Mouse (Mus musculus) lung, adult 18-20 months (tissue): Measurements from ENCODE around the gene Lama4.

Source experiments
- DNase-seq, 2 experiments: peaks; one replicate each; pipeline ENCODE4 v3.0.0; 2022; ENCODE audit warnings: mixed read lengths in 2 of 2

Lama4 gene

DNA sequence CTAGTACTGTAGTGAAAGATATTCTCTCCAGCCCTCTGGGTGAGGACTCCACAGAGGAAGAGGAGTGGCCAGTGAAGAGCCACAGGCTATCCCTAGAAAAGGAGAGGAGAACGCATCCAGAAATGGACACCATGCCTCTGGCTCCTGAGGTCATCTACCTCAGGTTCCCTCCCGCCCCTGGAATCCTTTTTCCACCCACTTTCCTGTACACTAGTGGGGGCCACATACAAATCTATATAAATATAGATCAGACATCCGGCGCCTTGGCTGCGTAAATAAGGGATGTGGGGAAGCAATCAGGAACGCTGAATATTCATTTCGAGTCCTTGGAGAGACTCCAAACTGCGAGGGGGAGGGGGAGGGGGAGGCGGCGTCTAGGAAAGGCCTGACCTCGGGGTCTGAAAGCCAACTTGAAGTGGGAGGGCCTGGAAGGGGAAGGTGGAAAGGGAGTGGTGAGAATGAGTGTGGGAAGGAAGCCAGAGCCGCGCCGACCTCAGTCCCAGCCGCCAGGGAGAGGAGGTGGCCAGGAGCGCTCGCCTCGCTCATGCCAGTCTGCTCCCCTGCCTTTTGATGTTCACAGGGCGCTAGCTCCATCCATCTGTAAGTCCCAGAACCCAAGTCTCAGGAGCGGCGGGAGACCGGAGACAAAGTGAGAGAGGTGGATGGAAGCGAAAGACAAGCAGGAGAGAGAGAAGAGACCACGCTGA, at the start of gene Lama4:
Gene Lama4, plus strand, starts transcription at position 441 of the 707 bp plus-strand sequence.
- peak; percentile 73 to 75 for DNase-seq

DNA sequence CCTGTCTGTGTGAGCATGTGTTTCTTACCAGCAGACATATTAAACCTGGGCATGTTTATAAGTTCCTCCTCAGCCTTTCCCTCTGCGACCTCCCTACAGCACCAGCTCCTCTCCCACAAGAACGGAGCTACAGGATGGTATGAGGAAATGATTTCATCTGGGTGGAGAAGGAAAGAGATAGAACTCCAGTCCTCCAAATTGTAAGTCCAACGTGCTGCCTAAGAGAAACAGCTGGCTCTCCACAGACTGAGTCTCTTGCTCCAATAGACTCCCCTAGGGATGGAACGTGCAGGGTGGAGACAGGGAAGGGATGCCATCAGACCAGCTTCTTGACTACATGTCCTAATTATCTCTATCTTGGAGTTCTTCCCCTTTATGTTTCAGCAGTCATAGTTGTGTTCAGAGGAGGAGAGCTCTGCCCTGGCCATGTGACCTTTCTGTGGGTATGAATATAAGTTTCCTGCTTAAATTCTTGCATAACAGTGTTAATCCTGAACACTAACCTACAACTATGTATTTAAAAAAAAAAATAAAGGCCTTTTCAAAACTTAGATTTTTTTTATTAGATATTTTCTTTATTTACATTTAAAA, 49.2 kb upstream of the Lama4 start:
- peak in 1 of 2 experiments; percentile 24 for DNase-seq

DNA sequence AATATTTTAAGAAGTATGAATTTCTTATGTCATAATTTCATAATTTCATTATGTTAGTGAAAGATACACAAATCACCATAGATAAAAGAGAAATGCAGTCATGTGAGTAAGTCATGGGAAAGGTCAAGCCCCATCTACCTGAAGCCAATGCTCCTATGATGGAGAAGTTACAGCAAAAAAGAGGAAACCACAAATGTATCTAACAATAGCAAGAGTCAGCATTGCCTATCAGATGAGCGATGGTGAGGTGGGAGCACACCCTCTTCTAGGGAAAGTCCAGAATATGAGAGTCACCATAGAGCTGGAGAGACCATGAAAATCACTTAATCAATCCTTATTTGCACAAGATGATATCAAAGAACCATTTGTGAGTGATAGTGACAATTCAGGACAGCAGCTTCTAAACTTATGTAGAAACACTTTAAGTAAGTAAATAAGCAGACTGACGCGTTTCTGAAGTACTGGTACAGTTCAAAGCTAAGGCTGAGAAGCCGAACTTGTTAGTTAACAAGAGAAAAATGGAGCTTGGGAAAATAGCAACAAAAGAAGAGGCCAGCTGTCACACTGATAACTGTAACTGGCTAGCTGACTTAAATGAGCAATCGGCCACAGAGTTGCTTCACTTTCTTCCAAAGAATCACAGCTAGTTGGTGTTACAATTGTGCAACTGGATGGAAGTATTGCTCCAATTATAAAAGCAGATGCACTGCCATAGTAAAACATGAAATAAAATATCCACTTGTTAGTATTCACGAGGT, 36.2 kb upstream of the Lama4 start:
- DNase-seq, result no peak

DNA sequence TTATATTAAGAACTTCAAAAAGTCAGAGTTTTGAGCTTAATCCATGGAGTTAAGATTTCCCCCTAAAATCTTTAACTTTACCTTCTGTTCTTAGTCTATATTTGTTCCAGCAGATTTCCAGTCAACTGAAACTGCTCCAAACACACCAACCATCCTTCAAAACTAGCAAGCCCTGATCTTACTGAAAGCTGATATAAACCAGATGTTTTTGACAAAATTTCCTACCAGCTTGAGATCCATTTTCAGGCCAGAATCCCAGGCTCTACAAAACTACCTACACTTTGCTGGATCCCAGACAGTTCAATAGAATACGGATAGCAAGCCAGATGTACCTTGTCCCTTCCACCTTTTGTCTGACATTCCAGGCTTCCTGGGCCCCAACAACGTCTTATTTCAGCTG, 20.6 kb upstream of the Lama4 start:
- no peak for DNase-seq

DNA sequence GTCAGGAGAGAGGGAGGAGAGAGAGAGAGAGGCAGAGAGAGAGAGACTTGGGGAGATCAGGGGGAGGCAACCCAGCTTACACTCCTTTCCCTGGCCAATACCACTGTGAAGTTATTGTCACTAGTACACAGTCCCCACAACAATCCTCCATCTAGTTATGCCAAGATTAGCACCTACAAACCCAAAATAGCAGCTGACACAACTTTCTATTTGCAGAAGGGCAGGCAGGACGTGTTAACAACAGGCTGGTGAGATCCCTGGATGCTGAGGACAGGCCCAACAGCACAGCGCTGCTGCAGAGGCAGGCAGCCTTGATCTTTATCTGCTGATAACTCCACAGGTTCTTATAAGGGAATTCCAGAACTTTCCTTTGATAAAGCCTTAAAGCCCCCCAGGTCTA, 3.4 kb upstream of the Lama4 start:
- DNase-seq, result no peak

DNA sequence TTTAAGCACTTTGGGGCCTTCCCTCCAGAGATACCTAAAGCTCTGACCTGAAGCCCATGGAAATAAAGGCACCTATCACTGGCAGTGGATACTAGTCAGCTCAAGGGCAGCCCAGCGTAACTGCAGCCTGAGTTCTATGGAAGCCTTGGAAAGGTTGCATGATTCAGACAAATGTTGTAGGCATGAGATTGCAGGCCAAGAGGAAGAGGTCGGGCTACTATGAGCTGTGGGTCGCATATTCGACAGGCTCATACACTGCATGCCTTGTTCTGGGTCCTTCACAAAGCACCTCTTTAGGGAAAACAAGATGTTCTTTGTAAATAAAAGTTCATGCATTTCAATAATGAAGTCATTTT, 618 bp upstream of the Lama4 start:
- no peak for DNase-seq

DNA sequence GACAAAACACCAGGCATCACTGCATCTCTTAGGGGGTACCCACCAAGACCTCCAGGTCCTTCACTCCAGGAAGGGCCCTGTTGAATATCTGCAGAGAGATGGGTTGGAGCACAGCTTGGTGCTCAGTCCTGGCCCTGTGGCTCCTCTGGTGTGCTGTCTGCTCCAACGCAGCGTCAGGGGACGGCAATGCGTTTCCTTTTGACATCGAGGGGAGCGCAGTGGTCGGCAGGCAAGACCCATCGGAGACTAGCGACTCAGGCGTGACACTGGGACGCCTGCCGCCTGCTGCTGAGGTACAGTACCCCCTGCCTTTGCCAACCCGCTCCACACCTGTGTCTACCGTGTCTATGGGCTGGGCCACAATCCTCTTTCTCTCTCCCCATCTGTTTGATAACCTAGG, 542 bp downstream of the Lama4 start:
- DNase-seq, result peak in 1 of 2 experiments; percentile 7

DNA sequence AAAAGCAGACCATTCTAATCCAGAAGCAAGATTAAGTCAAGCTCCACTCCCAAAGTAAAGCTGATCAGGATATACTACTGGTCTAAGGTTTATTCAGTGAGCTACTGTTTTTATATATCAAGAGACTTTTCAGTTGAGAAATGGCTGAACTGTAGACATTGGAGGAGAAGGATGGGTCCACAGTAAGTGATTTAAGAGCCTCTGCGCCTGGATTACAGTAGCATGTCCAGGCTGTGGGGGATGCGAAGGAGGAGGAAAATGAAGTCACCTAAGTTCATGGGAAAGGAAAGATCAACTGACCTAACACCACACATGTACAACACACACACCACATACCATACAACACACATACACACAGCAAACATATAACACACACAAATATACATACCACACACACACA, 1.3 kb downstream of the Lama4 start:
- DNase-seq, result no peak

DNA sequence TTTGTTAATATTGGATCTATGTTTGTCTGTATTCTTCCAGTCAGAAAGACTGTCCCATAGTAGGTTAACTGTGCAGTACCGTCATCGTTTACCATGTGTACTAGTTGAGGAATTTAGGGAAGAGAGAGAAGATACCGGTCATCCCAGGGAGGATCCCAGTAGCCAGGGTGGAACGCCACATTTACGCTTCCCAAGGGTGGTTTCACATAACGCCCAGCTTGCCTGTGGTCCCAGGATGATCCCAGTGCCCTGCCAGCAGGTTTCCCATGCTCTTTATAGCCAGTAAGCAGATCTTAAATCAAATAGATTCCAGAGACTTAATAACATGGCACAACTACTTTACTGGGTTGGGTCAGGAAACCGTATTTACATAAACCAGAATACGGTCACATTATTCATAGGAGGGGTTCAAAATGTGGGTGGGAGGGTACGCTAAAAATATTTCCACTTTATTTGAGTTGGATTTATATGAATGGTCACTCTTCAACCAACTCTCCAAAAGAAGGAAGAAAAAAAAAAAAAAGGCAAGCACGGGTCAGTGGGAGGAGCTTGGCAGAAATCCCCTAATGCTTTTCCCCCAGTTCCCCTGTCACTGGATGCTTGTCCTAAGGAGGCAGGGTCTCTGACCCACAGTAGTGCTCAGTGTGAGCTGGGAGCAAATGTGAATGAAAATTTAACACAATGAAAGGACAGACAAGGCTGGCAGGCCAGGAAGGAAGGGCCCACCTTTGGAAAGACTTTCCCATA, 3.2 kb downstream of the Lama4 start:
- DNase-seq, result no peak

DNA sequence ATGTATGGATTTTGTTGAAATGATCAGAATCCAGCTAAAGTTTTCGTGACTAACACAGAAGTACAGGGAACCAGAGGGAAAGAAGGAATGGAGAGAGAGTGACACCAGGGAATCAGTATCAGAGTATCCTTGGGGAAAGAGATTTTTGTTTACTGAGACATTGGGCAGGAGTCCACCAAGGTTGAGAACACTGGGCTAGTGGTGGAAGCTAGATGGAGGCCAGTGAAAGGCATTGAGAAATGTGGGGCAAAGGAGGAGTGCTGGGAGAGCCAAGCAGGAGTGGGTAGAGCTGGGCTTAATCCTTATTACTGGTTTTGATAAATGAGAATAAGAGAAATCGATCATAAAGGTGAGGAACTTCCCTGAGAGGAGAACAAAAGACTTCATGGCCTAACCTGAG, 4.2 kb downstream of the Lama4 start:
- DNase-seq, result no peak

DNA sequence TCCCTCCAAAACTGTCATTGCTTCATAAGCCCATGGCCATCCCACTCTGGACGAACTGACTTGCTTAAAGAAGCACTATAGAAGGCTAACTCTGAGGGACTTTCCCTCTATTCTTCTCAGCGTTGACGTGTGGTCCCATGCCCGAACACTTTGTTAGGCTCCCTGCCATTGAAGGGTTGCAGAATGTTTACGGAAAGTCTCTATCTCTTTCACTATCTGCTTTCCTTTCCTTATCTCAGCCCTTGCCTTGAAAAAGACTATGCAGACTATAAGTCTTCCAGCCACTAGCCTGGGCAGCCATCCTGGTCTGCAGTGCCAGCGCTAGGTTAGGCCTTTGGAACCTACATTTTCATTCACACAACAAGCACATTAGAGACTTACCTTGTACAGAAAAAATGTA, 4.7 kb downstream of the Lama4 start:
- no peak for DNase-seq

DNA sequence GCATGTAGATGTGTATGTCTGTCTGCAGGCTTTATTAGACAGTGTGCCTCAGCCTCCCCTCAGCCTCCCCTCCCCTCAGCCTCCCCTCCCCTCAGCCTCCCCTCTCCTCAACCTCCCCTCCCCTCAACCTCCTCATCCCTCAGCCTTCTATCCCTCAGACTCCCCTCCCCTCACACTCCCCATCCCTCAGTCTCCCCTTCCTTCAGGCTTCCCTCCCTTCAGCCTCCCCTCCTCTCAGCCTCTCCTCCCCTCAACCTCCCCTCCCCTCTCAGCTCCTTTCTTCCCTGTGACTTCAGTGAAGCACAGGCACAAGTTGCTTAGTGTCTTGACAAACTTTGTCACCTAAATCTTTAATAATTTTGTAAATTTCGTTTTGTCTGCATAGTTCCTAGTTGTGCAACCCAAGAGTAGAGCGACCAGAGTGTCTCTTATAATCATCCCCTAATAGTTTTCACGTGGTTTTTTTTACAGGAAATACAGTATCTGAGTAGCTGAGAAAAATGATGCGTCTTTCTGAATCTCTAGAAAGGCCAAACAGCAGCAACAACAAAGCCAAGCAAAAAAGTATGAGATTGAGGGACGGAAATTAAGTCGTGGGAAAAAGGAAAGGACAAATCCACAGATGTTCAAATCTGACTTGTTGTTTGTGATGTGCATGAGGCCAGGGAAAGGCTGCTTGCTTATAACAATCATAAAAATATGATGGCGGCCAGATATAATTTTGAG, 7.1 kb downstream of the Lama4 start:
- no peak for DNase-seq

DNA sequence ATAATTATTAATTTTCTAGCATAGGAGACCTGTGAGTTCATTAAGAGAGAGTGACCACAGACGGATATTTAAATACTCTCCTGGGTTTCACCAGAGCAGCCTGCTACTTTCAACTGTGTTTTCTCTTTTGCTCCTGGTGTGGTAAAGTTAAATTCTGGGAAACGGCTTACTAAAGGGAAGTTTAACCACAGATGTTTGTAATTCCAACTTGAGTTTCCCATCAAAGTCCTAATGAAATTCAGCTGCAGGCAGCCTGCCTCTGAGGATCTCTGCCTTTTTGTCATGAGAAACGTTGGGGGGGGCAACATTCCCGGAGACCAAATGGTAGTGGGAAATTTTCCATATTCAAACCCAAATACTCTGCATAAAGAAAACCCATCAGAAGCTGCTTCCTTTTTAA, 7.7 kb downstream of the Lama4 start:
- no peak for DNase-seq

DNA sequence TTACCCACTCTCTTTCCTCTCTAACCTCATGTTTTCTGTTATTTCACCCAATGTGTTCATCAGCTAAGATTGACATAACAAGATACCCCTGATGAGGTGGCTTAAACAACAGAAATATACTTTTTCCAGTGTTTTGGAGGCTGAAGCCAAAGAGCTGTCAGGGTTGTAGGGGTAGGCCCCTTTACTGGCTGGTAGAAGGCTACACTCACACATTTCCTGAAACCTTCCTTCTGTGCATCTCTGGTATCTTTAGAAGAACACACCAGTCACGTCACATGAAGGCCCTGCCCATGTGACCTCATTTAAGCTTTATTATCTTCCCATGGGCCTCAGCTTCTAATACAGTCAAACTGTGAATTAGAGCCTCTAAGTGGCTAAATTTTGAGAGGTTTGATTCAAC, 12.9 kb downstream of the Lama4 start:
- no peak for DNase-seq

DNA sequence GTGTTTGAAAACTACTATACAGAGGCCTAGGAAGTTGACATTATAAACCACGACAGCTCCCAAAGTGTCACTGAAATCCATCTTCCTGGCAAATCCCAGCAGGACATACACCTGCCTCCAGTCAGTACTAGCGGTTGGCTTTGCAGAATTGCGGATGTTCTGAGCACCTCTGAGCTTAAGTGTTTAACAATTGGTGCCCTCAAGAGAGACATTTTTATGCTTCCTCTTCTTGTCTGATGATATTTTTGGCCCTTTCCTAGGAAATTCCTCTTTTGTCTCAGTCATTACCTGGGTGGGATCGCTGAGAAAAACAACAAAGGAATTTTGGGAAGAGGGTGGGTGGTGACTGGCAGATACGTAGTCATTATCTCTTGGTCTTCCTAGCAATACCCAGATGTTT, 14.4 kb downstream of the Lama4 start:
- no peak for DNase-seq

DNA sequence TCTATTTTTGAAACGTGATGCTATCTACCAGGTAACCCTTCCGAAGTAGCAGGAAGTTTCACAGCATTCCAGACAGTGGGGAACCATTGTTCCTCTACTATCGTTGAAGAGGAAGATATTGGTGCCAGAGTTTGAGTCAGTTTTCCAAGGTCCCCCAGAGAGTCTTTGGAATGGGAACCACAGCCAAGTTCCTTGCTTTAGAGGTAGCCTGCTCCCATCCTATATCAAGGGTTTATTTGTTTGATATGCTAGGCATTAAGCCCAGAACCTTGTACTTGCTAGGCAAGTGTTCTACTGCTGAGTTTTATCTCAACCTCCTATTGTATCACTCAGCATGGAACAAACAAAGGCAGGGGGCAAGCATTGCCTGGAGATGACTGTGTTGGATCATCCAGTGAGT, 15.7 kb downstream of the Lama4 start:
- no peak for DNase-seq

DNA sequence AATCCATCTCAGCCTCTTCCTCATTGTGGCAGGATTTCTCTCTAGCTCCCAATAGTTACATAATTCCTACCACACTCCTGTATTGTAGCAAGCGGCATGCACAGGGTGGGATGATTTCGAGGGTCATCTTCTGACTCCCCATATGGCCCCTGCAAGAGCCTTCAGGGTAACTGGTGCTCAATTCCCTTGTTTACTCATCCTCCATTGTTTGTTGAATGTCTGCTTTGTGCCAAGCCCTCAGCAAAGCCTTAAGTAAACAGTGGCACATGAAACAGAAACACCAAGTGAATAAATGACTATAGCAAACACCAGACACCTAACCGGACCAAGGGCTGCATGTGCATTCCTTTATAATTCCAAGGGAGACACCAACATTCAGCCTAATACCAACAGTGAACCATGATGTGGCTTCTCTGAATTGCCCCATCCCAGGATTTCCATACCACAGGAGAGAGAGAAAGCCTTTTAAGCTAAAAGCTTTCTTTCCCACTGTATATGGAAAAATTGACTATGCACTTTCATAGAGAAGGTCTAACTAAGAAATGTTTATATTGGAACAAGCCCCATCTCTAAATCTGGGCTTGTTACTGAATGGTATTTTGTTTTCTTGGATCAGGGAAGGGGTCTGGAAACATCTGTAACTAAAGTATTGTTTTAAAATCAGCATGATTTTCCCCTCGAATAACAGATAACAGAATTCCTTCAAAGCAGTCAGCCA, 19.2 kb downstream of the Lama4 start:
- DNase-seq, result no peak

DNA sequence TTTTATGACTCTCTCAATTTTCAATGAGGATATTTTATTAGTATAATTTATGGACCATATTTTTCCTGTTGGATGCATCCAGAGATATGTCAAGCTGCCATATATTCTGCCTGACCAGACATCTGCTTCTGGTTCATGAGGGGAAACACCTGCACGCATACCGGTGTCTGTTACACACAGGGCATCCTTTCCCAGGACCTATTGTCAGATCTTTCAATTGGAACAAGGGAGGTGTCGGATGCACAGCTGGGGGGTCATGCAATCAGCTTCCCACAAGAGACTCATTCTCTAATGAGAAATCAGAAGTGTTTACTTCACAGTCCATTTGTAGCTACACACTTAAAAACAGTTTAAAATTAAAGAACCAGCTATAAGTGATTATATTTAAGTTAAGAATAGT, 20.7 kb downstream of the Lama4 start:
- no peak for DNase-seq

DNA sequence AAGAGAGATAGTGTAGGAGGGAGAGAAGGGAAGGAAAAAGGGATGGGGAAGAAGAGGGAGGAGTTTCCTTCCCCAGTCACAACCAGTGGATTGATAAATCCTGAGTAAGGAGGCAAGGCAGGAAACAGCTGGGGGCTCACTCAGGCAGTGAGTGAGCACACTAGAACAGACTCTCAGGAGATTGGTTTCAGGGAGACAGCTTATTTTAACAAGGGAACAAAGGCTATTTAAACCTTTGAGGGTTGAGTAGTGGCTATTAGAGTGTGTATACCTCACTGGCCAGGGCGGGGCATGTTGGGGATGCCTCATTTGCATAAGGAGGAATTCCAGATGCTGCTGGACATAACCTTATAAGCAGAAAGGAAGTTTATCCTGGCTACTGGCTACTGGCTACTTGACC, 27.5 kb downstream of the Lama4 start:
- no peak for DNase-seq

DNA sequence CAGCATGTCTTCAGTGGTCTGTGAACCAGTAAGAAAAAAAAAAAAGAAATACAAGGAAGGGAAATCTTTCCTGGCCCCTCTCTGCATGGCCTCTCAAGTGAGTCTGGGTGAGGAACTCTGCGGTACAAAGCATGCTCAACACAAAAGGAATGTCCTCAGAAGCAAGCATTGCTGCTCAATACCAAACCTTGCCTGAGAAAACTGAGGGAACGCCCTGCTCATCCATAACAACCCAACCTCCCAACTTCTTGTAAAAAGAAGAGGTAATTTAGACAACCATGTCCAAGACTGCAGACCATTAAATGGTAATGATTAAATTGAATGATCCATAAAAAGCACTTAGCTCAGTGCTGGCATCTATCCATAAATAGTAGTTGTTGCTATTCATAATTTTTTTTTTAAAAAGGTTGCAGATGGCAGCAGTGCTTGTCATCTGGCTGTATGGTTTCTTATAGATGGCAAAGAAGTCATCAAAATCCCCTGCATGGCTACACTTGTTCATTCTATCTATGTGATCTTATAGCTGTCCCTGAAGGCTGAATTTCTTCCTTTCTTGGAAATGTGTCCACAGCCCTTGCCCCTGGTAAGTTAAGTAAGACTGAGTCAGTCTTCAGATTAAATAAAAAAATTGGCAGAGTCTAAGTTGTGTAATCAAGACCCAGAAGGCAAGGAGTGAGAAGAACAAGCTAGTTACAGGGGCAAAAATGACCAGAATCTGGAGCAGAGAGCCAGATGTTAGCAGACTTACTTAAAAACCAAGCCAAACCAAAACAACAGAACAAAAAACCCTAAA, 28.5 kb downstream of the Lama4 start:
- no peak for DNase-seq

DNA sequence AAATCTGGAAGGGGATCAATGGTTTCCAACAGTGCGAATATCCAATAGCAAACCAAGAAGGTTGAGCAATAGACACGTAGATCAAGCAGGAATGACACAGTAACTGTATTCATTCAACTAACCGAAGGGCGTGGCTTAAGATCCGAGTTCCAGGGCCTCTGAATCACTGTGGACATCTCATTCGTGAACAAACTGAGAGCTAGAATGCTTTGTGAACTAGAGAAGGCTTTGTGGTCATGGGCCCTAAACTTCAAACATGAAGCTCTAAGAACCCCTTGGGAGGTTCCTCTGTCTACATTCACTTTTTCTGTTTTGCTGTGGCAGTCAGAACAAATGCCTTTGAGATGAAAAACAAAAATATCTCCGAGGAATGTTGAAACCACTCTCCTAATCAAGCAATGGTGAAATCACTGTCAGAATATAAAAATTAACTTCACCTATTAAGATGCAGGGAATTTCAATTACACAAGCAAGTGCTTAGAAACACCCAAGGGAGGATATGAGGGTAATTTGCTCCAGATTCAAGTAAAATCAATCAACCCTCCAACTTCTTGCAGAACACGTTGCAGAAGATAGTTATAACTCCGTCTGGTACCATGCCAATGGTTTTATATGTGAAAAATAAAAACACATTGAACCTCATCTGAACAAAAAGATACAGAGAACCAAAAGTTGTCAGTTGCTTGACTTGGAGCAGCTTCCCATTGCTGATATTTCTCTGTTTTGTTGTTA, 29.6 kb downstream of the Lama4 start:
- DNase-seq, result no peak
